Mouse (Mus musculus) kidney, adult 2 months (tissue): ENCODE measurements around the gene Fezf2. TPM values are rescaled to one million over a fixed set of nuclear protein-coding genes. Genes with fewer than 3 reads are reported as not detected.

Experiments used
- DNase-seq: peaks from one replicate; pipeline ENCODE4 v3.0.0; 2021
- H3K27ac ChIP-seq: fragments of 200-500 bp; 2 replicates; pipeline ENCODE4 v1.5.1; 2012; ENCODE audit warnings: low read depth, low read length, control low read depth, inconsistent platforms; ENCODE audit not compliant: insufficient read depth
- H3K27me3 ChIP-seq: fragments of 200-500 bp; replicated peaks from 2 replicates; pipeline ENCODE4 v1.6.1; 2012; ENCODE audit warnings: mild to moderate bottlenecking, moderate library complexity, low read length, inconsistent platforms; ENCODE audit not compliant: control insufficient read depth, insufficient read depth
- H3K36me3 ChIP-seq: fragments of 200-500 bp; 2 replicates; pipeline ENCODE4 v1.6.1; 2012; ENCODE audit warnings: mild to moderate bottlenecking, moderate library complexity, low read length, inconsistent platforms; ENCODE audit not compliant: control insufficient read depth, insufficient read depth
- H3K4me1 ChIP-seq: fragments of 200-500 bp; 2 replicates; pipeline ENCODE4 v1.6.1; 2011; ENCODE audit warnings: low read length; ENCODE audit not compliant: control insufficient read depth, insufficient read depth
- H3K4me3 ChIP-seq: fragments of 200-500 bp; 2 replicates; pipeline ENCODE4 v1.5.1; 2011; ENCODE audit warnings: mild to moderate bottlenecking, low read depth, low read length, control low read depth; ENCODE audit not compliant: insufficient read depth
- CTCF ChIP-seq: fragments of 200-500 bp; conservative IDR thresholded peaks from 2 replicates; pipeline ENCODE4 v1.5.1; 2011; ENCODE audit warnings: low read depth, mild to moderate bottlenecking, control low read depth, low read length, moderate library complexity, mixed read lengths; ENCODE audit not compliant: insufficient read depth, insufficient read length
- POLR2A ChIP-seq: fragments of 200-500 bp; IDR thresholded peaks from one replicate; pipeline ENCODE4 v1.6.1; 2011; ENCODE audit warnings: low read depth, low read length, control low read depth
- WGBS: fragments of 180-500 bp; shearing (Covaris S2); methylation state at CpG from one replicate; pipeline ENCODE4 v1.1.7; 2018; 5-methylcytosine and 5-hydroxymethylcytosine counted together
- polyA plus RNA-seq: library from polyadenylated mRNA; depleted of rRNA; stranded (reverse); fragments of >200 nt; gene quantifications from 2 replicates; pipeline ENCODE4 v1.2.3, GENCODE M21; 2012

The Fezf2 gene
- polyA plus RNA-seq, 1 experiment, result not detected

GRCm38 (mm10) chr14:12341789-12342457, 6.1 kb downstream of the Fezf2 start:
- peaks cover 12% of the 10 kb centered on the region for H3K27me3 ChIP-seq
- H3K4me3 ChIP-seq, result no peak overlapping the region
- H3K36me3 ChIP-seq, result no peaks in the 10 kb centered on the region
- no peak for DNase-seq
- TF ChIP-seq POLR2A (no peak), CTCF (no peak)
- H3K27ac ChIP-seq, result no peak overlapping the region
- WGBS, result 8% methylated on average over 24 of the region's 24 CpGs
- H3K4me1 ChIP-seq, result no peaks in the 10 kb centered on the region

GRCm38 (mm10) chr14:12341075-12341788, 6.8 kb downstream of the Fezf2 start:
- H3K4me3 ChIP-seq, result no peak overlapping the region
- DNase-seq, result no peak
- TF ChIP-seq POLR2A (no peak), CTCF (no peak)

GRCm38 (mm10) chr14:12340238-12341074, 7.5 kb downstream of the Fezf2 start:
- WGBS, result 3% methylated on average over 19 of the region's 19 CpGs
- H3K27ac ChIP-seq, result no peak overlapping the region
- H3K27me3 ChIP-seq, result peaks cover 12% of the 10 kb centered on the region
- DNase-seq, result no peak
- no peaks in the 10 kb centered on the region for H3K36me3 ChIP-seq
- no peaks in the 10 kb centered on the region for H3K4me1 ChIP-seq
- TF ChIP-seq CTCF (no peak), POLR2A (no peak)
- H3K4me3 ChIP-seq, result no peak overlapping the region

More at GRCm38 (mm10) chr14:12341075-12341788, 6.8 kb downstream of the Fezf2 start:
- no peaks in the 10 kb centered on the region for H3K36me3 ChIP-seq
- WGBS, result 2% methylated on average over 42 of the region's 42 CpGs
- H3K4me1 ChIP-seq, result no peaks in the 10 kb centered on the region
- no peak overlapping the region for H3K27ac ChIP-seq
- H3K27me3 ChIP-seq, result peaks cover 12% of the 10 kb centered on the region

GRCm38 (mm10) chr14:12338811-12339565, 9.0 kb downstream of the Fezf2 start:
- Histone ChIP-seq H3K27ac (no peak overlapping the region), H3K27me3 (peaks cover 9% of the 10 kb centered on the region), H3K4me1 (no peaks in the 10 kb centered on the region), H3K4me3 (no peak overlapping the region), H3K36me3 (no peaks in the 10 kb centered on the region)
- no peak for DNase-seq
- WGBS, result 4% methylated on average over 10 of the region's 10 CpGs
- TF ChIP-seq CTCF (no peak), POLR2A (no peak)

- WGBS, result 7% methylated on average over 16 of the region's 16 CpGs
- Histone ChIP-seq H3K27ac (no peak overlapping the region), H3K27me3 (peaks cover 9% of the 10 kb centered on the region), H3K4me3 (no peak overlapping the region), H3K36me3 (no peaks in the 10 kb centered on the region), H3K4me1 (no peaks in the 10 kb centered on the region)
- TF ChIP-seq POLR2A (no peak), CTCF (no peak)
- no peak for DNase-seq
These were observed 9.8 kb downstream of the Fezf2 start for GRCm38 (mm10) chr14:12337998-12338809.

- H3K27me3 ChIP-seq, result peaks cover 6% of the 10 kb centered on the region
- no peak for TF ChIP-seq CTCF
- TF ChIP-seq POLR2A, result no peak
- 16% methylated on average over 8 of the region's 8 CpGs for WGBS
These were observed 10.5 kb downstream of the Fezf2 start for GRCm38 (mm10) chr14:12337421-12337997.

More at GRCm38 (mm10) chr14:12337421-12337997, 10.5 kb downstream of the Fezf2 start:
- no peak overlapping the region for H3K27ac ChIP-seq
- H3K4me3 ChIP-seq, result no peak overlapping the region
- no peaks in the 10 kb centered on the region for H3K36me3 ChIP-seq
- H3K4me1 ChIP-seq, result no peaks in the 10 kb centered on the region
- no peak for DNase-seq
